Comparison of ENCODE assay signal across 19 mouse cellular contexts in the genomic region with DNA sequence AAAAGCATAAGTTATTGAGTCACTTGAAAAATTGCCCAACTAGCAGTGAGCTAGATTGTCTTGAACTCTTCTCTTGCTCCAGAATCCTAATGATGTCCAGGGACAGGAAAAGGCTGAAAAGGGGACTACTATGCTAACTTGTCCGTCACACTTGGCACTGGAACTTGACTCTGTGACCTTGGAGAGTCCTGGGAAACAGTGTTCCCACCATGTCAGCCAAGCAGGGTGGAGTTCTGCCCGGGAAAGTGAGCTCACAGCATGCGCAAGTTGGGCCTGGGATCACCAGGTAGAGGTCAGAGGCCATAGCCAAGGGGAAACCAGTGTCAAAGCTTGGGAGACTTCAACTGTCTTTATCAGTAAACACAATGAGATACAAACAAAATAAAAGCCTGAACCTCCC.
DNase-seq lines count a peak whose midpoint lies in the region; ATAC-seq lines count a peak whose summit lies in the region.
"Had no signal": no experiment of that assay in that cellular context is flagged by ENCODE, and none has a peak within 500 bp of the region (broad histone marks: within the 10 kb centered on the region; RNA-seq: fewer than 3 reads in every experiment).

No protein-coding gene starts in this region.

- H3K9me3 ChIP-seq in heart, embryonic 12.5 days (replicated peaks), result no peaks in the 10 kb centered on the region
- H3K9me3 ChIP-seq: embryonic facial prominence, embryonic 10.5 days; forebrain, embryonic 13.5 days; G1E; hindbrain, embryonic 10.5 days; hindbrain, embryonic 15.5 days had no signal

- no peak overlapping the region for H3K27ac ChIP-seq in heart, embryonic 12.5 days (ENCODE audit: poor library complexity, severe bottlenecking)
- H3K27ac ChIP-seq: embryonic facial prominence, embryonic 10.5 days; forebrain, embryonic 13.5 days; hindbrain, embryonic 10.5 days; hindbrain, embryonic 15.5 days had no signal

- H3K4me2 ChIP-seq in heart, embryonic 12.5 days, result no peak overlapping the region
- H3K4me2 ChIP-seq: forebrain, embryonic 13.5 days; heart, embryonic 11.5 days; hindbrain, embryonic 15.5 days had no signal

- peaks cover 39% of the 10 kb centered on the region for H3K36me3 ChIP-seq in heart, embryonic 12.5 days

- H3K27me3 ChIP-seq in heart, embryonic 12.5 days (replicated peaks), result no peaks in the 10 kb centered on the region
- H3K27me3 ChIP-seq: forebrain, embryonic 13.5 days; hindbrain, embryonic 15.5 days had no signal

- WGBS in heart, embryonic 12.5 days, result 84% methylated on average over 3 of the region's 3 CpGs

- DNase-seq in gastrocnemius, adult 18-20 months (ENCODE audit: low spot score), result peak; percentile 48
- no peak for DNase-seq in gastrocnemius, postnatal 10 days
- DNase-seq in heart, adult 8-10 months (ENCODE audit: low spot score), result peak; percentile 12
- peak; percentile 28 for DNase-seq in ZHBTc4 (ENCODE audit: low read depth, low spot score)
- peak; percentile 25 for DNase-seq in skeletal muscle tissue, adult 2 months (ENCODE audit: low read depth, low spot score)
- no peak for DNase-seq in kidney, adult 18-20 months
- DNase-seq: adrenal gland, adult 8-10 months; cerebellum, adult 18-20 months; cerebellum, postnatal 10 days; forebrain, postnatal 0 days; kidney, adult 8-10 months had no signal

- H3K9ac ChIP-seq in heart, embryonic 12.5 days, result no peak overlapping the region
- H3K9ac ChIP-seq: forebrain, embryonic 13.5 days; forebrain, postnatal 0 days; hindbrain, embryonic 15.5 days had no signal

- ATAC-seq in heart, embryonic 12.5 days (ENCODE audit: insufficient number of reproducible peaks, low FRiP score), result no peak
- ATAC-seq: forebrain, embryonic 13.5 days; forebrain, postnatal 0 days; intestine, embryonic 16.5 days had no signal

- H3K4me3 ChIP-seq in heart, embryonic 12.5 days, result no peak overlapping the region
- H3K4me3 ChIP-seq: embryonic facial prominence, embryonic 10.5 days; forebrain, embryonic 13.5 days; hindbrain, embryonic 10.5 days; hindbrain, embryonic 15.5 days had no signal

- H3K4me1 ChIP-seq in heart, embryonic 12.5 days (replicated peaks), result no peaks in the 10 kb centered on the region
- H3K4me1 ChIP-seq: forebrain, embryonic 13.5 days; hindbrain, embryonic 10.5 days; hindbrain, embryonic 15.5 days had no signal

Comparison
In these comparisons a context has a peak if more than half of its experiments do, and no peak if none do; other contexts are left out.
1. DNase-seq: peak in gastrocnemius, adult 18-20 months (single experiment), heart, adult 8-10 months (single experiment), ZHBTc4 (single experiment) and skeletal muscle tissue, adult 2 months (single experiment); none in gastrocnemius, postnatal 10 days (single experiment) and kidney, adult 18-20 months (single experiment).